Mouse (Mus musculus) CD4-positive, CD25-positive, alpha-beta regulatory T cell, adult 4 months (primary cell): ENCODE results near the gene Pfn1. TPM values are rescaled to one million over a fixed set of nuclear protein-coding genes. Genes with fewer than 3 reads are reported as not detected.

Experiments used
- ATAC-seq: one replicate; pipeline ENCODE4 v1.8.0; 2017
- polyA plus RNA-seq, 2 experiments: library from polyadenylated mRNA; unstranded; fragments of 100-300 nt; shearing (Covaris generic); gene quantifications; one replicate each; pipeline ENCODE4 v1.2.1; 2017

Pfn1 gene
- polyA plus RNA-seq, 2 experiments from 2014 or later, result 2,750 to 3,189 TPM

DNA sequence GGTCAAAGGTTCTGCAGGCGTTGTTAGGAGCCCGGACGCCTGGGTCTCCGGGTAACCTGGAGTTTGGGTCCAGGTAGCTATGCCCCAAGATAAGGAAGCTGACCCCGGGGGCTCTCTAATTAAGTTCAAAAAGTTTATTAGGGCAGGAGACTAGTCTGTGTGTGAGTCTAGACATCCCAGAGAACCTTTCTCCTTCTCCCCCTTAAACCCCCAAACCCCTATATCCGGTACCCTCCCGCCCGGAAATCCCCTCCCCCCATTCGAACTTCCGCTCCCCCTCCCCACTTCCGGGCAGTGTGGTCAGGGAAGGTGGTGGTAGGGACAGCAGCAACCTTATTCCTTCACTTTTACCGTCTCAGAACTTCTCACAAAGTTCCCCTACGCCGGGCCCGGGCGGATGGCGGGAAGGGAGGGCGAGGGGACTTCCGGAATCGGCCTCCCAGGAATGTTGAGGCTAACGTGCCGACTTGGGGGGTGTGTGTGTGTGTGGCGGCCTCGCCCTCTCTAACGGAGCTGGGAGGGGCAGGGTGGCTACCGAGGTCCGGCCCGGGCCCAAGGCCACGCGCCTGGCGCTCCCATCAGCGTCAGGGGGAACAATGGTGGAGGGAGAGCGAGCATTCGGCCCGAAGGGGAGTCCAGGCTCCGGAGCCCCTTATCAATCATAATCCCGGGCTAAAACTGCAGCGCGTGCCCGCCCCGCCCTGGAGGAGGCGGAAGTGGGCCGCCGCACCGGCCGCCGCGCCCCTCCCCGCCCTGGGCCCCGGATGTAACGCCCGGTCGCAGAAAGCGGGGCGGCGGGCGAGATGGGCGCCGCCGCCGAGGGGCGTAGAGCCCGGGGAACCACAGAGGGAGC, 873 bp downstream of the Pfn1 start:
- ATAC-seq, result peak; percentile 17

DNA sequence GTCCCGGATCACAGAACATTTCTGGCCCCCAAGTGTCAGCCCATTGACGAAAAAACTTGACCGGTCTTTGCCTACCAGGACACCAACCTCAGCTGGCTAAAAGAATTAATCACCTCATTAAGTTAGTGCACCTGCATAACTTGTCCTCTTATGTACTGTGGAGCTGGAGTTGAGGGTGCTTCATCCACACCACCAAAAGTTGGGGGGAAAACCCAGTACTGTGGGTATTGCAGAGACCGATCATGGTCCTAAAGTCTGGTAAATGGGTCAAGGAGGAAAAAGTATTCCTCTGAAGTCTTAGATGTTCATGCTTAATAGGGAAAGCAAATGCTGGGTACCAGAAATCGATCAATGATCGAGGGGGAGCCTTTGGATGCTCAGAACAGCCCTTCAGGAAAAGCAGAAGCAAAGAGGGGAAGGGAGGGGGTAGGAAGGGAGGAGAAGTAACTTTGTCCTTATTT, 1.5 kb downstream of the Pfn1 start:
- no peak for ATAC-seq

DNA sequence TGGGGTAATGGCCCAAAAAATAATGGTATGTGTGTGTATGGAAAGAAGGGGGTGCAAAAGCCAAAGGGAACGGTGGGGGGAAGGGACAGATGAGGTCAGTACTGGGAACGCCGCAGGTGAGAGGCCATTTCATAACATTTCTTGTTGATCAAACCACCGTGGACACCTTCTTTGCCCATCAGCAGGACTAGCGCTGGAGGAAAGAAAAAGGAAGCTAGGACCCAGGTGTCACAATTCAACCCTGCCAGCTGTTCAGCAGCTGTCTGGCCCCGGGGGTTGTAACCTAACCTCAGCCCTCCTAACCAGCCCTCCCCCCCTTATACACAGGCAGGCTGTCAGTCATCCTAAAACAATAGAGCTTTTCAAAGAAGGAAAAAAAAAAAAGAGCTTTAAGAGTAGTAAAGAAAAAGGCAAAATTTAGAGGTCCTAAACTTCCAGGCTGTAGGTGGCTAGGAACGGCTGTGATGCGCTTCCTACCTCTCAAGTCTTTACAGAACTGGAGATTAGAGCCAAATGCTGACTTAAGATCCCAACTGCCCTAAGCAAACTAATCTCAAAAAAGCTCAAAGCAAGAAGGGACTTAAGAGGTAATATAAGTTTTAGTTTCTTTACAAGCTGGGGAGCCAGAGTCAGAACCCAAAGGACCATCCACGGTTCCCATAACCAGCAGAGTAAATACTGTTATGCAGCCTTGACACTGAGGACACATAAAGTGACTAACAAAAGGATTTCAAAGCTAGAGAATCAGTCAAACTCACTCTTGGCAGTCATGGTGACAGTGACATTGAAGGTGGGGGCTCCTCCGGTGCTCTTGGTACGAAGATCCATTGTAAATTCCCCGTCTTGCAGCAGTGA, 2.2 kb downstream of the Pfn1 start:
- no peak for ATAC-seq

DNA sequence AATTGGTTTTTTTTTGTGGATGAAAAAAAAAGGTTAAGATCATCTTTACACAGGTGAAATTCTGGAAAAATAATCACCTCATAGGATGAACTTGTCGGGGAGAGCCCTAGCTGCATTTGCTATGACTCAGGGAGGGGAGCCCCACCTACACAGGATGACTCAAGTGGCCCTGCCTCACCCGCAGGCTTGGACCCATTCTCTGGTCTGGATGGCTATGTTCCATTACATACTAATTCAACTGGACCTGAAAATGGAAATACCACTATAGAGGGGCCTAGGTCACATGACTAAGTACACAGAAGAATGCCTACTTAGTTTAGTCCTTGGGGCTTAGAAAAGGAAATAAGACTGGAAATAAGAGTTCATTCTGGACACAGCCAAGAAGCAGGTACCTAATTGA, 3.1 kb downstream of the Pfn1 start:
- ATAC-seq, result no peak

DNA sequence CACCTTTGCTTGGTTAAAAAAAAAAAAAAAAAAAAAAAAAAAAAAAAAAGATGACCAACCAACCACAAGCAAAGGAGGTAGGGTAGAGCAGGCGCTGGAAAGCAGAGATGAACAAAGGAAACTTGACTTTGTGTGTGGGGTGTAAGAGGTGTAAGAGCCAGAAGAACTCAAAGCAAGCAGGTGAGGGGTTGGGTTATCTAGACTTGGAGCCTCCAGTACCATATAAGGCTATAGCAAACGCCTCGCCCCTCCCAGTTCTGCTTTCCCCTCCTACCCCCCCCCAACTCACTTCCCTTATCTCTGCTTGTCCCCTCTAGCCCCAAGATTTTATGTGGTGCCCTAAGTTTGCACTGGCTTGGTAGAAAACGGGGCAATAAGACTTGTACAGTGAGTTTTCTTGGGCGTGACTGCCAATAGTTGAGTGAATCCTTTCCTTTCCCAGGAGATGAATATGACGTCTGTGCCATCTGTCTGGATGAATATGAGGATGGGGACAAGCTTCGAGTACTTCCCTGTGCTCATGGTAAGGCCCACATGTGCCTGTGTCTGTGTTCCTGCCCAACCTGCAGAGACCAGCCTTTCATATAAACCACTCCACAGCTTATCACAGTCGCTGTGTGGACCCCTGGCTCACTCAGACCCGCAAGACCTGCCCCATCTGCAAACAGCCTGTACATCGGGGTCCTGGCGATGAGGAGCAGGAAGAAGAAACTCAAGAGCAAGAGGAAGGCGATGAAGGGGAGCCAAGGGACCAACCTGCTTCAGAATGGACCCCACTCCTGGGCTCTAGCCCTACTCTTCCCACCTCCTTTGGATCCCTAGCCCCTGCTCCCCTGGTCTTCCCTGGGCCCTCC, 3.9 kb downstream of the Pfn1 start:
- peak; percentile 48 for ATAC-seq

DNA sequence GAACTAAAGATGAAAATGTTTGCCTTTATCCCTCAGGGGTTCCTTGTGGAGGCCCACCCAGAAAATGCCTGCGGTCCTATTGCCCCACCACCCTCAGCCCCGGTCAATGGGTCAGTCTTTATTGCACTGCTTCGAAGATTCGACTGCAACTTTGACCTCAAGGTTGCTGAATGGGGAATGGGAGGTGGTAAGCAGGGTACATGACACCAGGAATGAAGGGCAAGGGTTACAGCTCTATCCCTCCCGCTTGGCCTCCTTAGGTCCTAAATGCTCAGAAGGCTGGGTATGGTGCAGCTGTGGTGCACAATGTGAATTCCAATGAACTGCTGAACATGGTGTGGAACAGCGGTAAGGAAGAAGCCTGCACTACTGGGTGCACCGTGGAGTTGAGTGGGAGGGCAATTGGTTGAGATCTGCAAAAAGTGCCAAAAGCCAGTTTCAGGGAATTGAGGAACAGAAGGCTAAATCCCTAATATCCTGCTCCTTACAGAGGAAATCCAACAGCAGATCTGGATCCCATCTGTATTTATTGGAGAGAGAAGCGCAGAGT, 5.2 kb downstream of the Pfn1 start:
- no peak for ATAC-seq

DNA sequence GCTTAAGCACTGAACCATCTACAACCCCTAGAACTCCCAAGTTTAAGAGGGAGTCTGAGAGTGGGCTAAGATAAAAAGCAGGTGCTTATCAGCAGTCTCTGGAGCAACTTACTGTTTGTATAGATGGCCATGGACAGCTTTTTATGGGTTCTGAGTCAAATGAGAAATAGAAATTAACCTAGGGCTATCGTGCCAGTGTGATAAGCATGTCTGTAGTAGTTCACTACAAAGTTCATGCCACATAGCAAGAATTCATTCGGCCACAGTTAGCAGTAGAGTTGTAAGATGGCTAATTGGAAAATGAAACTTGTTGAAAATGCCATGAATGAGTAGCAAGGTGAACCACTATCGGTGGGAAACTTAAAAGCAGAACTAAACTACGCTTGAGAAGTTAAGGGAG, 5.9 kb downstream of the Pfn1 start:
- no peak for ATAC-seq

DNA sequence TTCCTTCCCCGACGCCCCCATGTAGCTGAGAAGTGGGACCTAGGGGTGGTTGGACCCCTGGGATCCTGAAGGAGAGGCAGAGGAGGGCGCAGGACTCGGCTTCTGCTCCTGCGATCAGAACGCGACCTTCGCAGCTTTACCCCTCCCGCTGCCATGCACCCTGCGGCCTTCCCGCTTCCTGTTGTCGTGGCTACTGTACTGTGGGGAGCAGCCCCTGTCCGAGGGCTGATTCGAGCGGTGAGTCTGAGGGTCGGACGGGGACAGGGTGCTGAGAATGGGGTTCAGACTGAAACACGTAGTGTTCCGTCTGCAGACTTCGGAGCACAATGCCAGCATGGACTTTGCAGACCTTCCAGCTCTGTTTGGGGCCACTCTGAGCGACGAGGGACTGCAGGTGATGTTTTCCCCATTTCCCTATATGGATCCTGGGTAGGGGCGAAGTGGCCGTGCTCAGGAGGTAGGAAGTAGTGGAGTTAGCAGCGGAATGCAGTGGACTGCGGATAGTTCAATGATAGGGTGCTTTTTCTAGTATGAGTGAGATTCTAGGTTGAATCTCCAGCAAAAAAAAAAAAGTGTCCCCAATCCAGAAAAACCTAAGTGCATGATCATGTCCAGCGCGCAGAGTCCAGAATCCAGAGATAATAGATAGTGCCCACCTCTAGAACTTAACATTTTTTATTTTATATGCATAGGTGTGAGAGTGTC, 6.6 kb downstream of the Pfn1 start:
- ATAC-seq, result no peak

DNA sequence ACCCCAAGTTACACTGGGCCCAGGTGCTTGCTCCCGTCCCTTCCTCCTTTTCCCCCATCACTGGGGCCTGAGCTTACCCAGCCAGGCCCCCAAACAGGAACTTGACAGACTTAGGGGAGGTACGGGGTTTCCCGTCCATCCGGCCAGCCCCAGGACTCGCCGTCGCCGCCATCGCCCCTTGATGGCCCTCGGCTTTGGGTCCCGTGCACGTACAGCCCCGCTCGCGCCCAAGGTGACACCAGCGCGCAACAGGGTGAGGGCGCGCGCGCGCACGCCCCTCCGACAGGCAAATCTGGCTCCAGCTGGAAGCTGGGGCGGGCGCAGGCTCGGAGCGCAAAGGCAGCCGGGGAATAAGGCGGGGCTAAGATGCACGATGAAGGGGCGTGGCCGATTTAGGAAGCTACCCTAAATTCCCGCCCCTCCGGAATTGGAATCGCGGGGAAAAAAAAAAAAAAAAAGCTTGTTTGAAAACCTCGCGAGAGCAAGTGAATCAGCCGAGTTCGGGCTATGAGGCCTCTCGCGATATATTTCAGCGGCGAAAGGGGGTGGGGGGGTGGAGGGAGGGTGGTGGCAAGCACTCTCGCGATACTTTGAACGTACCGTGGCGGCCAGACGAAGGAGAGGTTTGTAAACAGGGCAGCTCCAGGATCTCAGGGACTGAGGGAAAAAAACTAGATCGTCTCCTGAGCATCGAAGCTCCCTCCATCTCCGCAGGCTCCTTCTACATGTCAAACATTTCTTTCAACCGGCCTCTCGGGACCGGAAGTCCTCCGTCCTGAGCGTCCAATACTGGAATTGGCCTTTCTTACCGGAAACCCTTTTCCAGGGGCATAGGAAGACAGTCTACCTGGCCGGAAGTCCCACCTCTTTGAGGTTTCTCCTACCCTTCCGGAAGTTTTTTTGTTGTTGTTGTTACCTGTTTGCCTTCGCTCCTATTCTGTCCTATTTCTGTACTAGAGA, 7.5 kb downstream of the Pfn1 start, which contains the start of the genes Rnf167 and Slc25a11:
Gene Rnf167, plus strand, starts transcription at position 545 of the 960 bp plus-strand sequence.
Gene Slc25a11, minus strand, starts transcription at position 789 of the 960 bp plus-strand sequence.
- peak; percentile 72 for ATAC-seq

DNA sequence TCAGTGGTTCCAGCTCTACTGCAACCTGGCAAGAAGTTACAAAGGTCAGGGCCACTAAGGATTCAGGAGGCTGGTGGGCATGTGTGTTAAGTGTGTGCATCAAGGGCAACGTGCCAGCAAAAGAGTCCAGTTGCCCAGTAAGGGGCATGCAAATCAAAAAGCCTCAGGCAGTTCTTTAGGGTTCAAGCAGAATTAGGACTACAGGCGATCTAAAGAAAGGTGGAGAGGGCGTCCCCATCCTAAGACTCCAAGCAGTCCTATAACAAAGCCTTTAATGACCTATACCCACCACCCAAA, 8.2 kb downstream of the Pfn1 start:
- no peak for ATAC-seq

DNA sequence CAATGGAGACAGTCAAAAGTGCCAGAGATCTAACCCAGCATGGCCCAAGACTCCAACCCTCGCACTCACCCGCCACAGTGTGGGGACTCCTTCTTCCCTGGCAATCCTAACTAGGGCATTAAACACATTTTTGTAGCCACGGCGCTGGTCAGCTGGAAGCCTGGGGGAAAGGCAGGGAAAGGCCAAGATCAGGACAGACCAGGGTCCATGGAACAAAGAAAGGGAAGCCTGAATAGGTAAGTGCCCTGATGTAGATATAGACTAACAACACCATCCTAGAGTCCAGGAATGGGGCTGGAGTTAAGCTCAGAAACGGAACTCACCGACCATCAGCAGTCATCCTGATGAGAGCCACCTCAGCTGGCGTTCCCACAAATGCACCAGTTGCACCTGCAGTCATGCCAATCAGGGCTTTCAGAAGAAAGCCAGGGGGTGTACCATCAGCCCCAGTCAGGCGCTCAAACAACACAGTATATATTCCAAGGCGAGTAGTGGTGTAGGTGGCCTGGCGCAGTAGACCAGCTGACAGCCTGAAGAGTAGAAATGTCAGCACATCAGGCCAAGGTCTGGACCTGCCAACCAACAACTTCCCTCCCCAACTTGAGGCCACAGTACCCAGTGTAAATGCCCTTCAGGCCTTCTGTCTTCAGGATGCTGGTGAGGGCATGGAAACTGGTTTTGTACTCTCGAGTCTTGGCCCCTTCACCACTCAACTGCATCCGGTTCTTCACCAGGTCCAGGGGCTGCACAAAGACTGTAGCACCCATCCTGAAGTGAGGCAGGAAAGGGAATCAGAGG, 8.8 kb downstream of the Pfn1 start:
- ATAC-seq, result no peak

DNA sequence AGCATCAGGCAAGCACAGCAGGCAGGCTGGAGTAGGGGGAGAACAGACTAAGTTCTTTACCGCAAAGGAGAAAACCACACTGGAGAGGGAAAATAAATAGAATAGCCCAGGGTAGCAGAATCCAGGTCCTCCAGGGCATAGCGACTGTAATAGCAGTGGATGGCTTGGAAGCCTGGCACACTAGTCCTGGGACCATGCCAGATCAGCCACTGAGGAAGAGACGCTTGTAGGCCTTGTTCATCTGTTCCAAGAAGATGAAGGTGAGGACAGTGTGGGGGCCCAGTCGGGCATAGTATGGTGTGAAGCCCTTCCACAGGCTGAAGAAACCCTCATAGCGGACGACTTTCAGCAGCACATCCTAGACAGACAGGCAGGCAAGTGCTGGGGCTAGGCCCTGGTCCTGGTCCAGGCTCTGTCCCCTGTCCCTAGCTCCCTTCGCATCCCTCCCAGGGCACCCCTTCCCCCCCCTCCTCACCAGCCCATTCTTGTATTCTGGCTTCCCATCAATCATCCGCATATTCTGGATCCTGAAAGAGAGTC, 9.8 kb downstream of the Pfn1 start:
- no peak for ATAC-seq

DNA sequence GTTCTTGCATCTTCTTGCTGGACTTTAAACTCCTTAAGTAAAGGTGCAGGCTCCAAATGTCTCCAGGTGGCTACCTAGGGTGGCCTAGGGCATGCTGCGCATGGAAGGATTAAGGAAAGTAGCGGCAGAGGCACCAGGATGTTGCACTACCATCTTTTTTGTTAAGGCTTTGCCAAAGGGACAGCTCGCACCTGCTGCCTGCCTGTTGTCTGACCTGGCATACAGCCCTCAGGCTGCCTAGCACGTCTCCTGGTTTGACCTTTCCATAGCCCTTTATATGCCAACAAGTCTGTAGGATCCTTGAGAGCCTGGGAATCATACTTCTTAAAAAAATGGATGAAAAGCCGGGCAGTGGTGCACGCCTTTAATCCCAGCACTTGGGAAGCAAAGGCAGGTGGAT, 11.4 kb downstream of the Pfn1 start:
- ATAC-seq, result no peak

DNA sequence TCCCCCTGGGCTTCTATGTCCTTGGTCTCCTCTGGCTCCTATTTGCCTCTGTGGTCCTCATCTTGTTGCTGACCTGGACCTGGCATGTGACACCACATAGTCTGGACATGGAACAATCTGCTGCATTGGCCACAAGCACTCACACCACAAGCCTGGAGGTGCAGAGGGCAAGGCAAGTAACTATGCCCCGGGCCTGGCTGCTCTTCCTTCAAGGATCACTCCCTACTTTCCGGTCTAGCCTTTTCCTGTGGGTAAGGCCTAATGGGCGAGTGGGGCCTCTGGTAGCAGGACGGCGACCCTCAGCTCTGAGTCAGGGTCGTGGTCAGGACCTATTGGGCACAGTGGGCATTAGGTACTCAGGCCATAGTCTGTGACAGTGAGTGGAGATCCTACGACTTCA, 13.2 kb downstream of the Pfn1 start:
- ATAC-seq, result no peak

DNA sequence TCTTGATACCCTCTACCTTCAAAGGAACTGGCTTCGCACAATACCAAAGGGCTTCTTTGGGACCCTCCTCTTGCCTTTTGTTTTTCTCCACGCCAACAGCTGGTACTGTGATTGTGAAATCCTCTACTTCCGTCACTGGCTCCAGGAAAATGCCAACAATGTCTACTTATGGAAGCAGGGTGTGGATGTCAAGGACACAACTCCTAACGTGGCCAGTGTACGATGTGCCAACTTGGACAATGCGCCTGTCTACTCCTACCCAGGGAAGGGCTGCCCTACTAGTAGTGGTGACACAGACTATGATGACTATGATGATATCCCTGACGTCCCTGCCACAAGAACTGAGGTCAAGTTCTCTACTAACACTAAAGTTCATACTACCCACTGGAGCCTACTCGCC, 14.5 kb downstream of the Pfn1 start:
- ATAC-seq, result no peak

DNA sequence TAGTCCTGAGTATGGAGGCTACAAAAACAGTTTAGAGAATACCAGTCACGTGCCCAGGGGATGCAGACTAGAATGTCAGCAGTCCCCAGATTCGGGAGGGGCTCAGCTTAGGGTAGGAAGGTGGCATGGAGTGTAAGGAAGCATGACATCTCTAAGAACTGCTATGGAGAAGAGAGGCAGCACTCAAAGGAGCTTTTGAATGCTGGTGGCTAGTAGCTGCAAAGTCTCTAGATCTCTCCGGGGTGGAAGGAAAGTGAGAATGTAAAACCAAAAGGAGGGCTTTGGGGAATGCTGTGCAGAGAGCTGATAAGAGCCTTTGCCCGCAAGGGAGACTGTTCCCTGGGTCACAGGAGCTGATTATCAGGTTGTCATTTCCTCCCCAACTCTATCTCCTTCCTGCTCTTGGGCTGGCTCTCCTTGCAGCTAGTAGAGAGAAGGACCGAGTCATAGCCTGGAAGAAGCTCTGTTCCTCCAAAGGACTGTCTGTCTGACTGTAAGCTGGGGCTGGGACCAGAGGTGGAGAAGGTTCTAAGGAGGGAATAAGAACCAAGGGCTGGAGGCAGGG, 15.6 kb downstream of the Pfn1 start, which contains the start of gene Gp1ba:
Gene Gp1ba, plus strand, starts transcription at position 409 of the 565 bp plus-strand sequence.
- ATAC-seq, result no peak

DNA sequence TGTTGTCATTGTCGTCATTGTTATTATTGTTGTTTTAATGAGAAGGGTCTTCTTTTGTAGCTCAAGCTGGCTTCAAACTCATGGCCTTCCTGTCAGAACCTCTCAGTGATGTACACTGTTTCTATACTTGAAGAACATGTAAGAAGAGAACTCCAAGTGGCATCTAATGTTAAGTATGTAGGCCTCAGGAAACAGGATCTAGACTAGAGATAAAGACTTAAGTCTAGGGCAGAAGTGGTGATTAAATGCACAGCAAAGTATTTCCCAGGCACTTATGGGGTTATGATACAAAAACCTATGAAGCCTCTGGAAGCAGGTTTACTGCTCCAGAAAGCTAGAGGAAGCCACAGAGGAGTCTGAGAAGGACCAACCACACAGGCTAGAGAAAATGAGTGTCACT, 16.2 kb downstream of the Pfn1 start:
- no peak for ATAC-seq

DNA sequence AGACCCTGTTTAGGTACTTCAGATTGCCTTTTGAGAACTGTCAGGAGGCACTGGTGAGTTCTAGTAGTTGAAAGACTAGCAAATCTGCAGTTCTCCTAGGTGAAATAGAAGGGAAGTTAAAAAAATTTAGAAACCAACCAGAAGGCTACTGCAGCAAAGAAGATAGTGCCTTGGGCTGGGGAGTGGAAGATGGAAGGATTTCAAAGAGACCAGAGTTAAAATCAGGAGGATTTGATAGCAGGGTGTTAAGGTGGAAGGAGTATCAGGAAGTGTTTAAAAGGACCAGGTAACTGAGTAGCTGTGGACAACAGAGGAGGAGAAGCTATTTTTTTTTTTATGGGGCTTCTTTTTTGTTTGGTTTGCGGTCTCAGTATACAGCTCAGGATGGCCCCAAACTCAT, 16.7 kb downstream of the Pfn1 start:
- ATAC-seq, result no peak

DNA sequence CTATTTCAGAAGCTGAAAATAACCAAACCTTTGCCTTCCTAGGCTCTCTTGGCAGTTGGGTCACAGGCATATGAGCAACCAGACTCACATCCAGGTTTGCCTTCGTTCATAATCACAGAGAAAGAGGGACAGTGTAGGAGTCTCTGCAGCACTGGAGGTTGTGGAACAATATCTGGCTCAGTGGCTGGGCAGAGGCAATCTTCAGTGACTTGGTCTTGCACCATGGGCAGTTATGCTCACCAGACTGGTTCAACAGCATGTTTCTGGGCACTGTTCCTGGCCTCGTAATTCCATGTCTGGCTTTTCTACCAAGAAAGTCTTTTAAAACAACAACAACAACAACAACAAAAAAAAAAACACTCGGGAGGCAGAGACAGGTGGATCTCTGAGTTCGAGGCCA, 18.8 kb downstream of the Pfn1 start:
- ATAC-seq, result no peak
